Mouse (Mus musculus): ENCODE results near the gene Chfr. TPM values are rescaled to one million over a fixed set of nuclear protein-coding genes. Genes with fewer than 3 reads are reported as not detected.
A peak's percentile ranks its signal among the peaks of the same experiment; 100 is the strongest.

Gene Chfr
- total RNA-seq (2014; rRNA removed) = 60.1 and 69.1 TPM in 2 replicates
- 45.9 and 53.8 TPM in 2 replicates for polyA plus RNA-seq (2015; fragmentation: Nextera tagmentation; extraction: Ambion mirVana)

DNA sequence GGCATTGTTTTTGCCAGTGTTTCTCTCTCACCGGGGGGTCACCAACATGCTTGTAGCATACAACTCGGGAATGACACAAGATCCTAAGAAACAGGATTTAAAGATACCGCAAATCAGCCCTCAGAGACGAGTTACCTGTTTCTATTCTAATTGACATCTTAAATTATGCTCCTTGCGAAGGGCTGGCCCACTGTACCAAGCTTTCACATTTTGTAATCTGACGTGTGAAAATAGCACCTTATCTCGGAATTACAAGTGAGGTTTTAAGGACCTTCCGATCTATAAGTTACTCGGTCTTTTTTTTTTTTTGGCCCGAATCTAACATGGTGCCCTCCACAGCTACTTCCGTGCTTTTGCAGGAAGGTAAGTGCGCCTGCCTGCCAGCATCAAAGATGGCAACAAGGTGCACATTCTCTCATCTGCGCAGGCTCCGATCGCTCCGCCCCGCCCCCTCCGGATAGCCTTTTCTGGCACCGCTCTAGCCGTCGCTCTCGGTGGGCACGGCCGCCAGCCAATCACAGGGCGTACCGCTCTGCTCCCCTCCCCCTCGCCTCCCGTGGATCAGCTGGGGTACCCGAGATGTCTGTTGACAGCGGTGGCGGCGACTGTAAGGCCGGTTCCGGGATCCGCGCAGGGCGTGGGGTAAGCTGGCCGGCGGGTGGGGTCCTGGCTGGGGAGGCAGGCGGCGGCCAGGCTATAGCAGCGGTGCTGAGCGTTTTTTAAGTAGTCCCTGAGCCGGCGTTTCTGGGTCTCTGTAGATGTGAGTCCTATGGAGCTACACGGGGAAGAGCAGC lies at the start of gene Chfr:
Chfr (plus strand) TSS at position 550 of the 794 bp plus-strand sequence.
- 4% methylated on average over 46 of the region's 46 CpGs for WGBS
- peak within 1 kb of the TSS; percentile 83 for H3K27ac ChIP-seq (ENCODE audit: low read depth, low read length)
- H3K4me3 ChIP-seq (ENCODE audit: low read depth, low read length) = peak within 1 kb of the TSS; percentile 75
- peak; percentile 26; the same call in 1 of the 2 replicates for TF ChIP-seq CTCF (IDR thresholded peaks at IDR 0.05; ENCODE audit: low read depth)
- peaks cover 4% of the 10 kb centered on the region; the same call in 1 of the 2 replicates for H3K4me1 ChIP-seq (ENCODE audit: insufficient read depth)
- DNase-seq (peak; percentile 99), ATAC-seq (peak; percentile 99)
- H3K27me3 ChIP-seq (ENCODE audit: insufficient read depth, low read length) = no peaks in the 10 kb centered on the region
- no peaks in the 10 kb centered on the region for H3K9me3 ChIP-seq (ENCODE audit: low read length)
- H3K36me3 ChIP-seq (ENCODE audit: insufficient read depth) = peaks cover 11% of the 10 kb centered on the region
- peak within 1 kb of the TSS; percentile 80 for H3K9ac ChIP-seq
- peak within 1 kb of the TSS; percentile 80 for H3K4me2 ChIP-seq (ENCODE audit: low read depth)

DNA sequence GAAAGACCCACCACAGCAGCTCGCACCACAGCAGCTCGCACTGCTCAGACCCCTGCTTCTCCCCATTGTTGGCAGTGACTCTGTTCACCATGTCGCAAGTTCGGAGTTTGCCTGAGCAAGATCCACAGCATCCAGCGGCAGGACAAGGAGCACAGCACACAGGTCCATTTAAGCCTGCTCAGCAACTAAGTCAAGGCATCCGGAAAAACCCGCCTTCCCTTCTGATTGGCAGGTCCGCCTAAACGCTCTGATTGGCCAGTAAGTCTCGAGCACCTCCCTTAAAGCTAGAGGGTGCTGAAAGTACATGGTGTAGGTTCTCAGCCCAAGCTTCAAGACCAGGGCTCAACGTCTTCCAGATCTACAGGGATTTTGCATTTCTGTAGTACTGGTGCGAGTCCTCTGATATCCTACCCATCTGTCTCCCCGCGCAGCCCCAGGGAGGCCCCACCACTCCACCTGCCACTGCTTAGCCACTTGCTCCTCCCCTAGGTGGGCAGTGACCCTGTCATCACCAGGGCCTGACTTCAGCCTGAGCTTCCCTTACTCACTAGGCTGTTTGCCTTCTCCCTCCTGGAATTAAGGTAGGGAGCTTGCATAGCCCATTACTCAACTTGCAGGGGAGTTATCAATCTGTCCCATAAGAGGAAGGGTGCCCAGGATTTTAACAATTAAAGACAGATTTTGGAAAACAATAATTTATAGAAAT lies 49.3 kb upstream of the Chfr start:
- H3K9me3 ChIP-seq (ENCODE audit: low read length) = no peaks in the 10 kb centered on the region
- H3K36me3 ChIP-seq (ENCODE audit: insufficient read depth) = no peaks in the 10 kb centered on the region
- 45% methylated on average over 14 of the region's 14 CpGs for WGBS
- no peak for TF ChIP-seq CTCF (IDR thresholded peaks at IDR 0.05; ENCODE audit: low read depth)
- no peak overlapping the region for H3K9ac ChIP-seq
- DNase-seq (no peak), ATAC-seq (no peak)
- H3K4me2 ChIP-seq (ENCODE audit: low read depth) = no peak overlapping the region
- H3K4me1 ChIP-seq (ENCODE audit: insufficient read depth) = no peaks in the 10 kb centered on the region
- no peak overlapping the region for H3K4me3 ChIP-seq (ENCODE audit: low read depth, low read length)
- no peak overlapping the region for H3K27ac ChIP-seq (ENCODE audit: low read depth, low read length)
- H3K27me3 ChIP-seq (ENCODE audit: insufficient read depth, low read length) = no peaks in the 10 kb centered on the region

DNA sequence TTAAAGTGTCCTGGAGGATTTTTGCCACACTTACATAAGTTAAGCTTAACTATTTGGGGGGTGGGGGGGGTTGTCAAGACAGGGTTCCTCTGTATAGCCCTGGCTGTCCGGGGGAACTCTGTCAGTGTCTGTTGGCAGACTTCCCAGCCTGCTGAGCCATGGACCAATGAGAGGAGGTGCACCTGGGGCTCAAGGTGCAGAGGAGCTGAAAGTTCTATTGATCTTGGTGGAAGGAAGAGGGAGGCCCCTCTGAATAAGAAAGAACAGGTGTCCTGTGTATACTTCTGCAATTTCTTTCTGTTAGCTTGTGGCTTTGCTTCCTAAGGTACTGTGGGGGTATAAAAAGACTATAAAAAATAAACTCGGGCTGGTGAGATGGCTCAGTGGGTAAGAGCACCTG lies 44.1 kb upstream of the Chfr start:
- no peak for TF ChIP-seq CTCF (IDR thresholded peaks at IDR 0.05; ENCODE audit: low read depth)
- Histone ChIP-seq H3K36me3 (ENCODE audit: insufficient read depth) (no peaks in the 10 kb centered on the region), H3K4me1 (ENCODE audit: insufficient read depth) (0 out of 2 replicates have a peak, but pooled peaks cover 4% of the 10 kb centered on the region), H3K4me3 (ENCODE audit: low read depth, low read length) (no peak overlapping the region), H3K9me3 (ENCODE audit: low read length) (no peaks in the 10 kb centered on the region), H3K4me2 (ENCODE audit: low read depth) (no peak overlapping the region), H3K27me3 (ENCODE audit: insufficient read depth, low read length) (no peaks in the 10 kb centered on the region), H3K27ac (ENCODE audit: low read depth, low read length) (no peak overlapping the region), H3K9ac (no peak overlapping the region)
- WGBS = 62% methylated on average over 2 of the region's 2 CpGs
- ATAC-seq (no peak), DNase-seq (no peak)

DNA sequence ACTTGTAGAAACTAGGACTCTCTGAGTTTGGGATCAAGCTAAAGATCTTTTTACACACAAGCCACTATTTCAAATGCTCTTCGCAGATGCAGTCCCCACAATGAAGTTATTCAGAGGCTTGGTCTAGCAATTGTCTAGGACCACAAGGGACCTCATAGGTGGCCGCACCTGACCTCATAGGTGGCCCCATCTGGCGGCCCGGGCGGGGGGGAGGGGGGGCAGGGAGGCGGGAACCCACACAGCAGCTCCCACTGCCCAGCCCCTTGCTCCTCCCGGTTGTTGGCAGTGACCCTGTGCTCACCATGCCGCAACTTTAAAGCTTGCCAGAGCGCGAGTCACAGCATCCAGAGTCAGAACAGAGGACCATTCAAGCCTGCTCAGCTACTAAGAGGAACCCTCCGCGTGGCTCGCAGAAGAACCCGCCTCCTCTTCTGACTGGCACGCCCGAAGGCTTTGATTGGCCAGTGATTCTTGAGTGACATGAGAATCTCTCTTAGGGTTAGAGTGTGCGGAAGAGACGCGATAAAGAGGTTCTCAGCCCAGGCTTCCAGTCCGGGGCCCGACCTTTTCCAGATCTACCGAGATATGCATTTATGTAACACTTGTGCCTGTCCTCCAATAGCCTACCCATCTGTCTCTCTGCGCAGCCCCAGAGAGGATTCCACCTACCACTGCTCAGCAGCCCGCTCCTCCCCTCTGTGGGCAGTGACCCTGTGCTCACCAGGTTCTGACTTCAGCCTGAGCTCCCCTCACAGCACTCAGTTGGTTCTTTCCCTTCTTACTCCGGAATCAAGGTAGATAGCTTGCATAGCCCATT lies 41.4 kb upstream of the Chfr start, which contains the start of gene Gm35315:
Gm35315 (minus strand) TSS at position 391 of the 817 bp plus-strand sequence.
- TF ChIP-seq CTCF (IDR thresholded peaks at IDR 0.05; ENCODE audit: low read depth) = no peak
- Histone ChIP-seq H3K9ac (peak within 1 kb of the TSS; percentile 54), H3K27ac (ENCODE audit: low read depth, low read length) (peak within 1 kb of the TSS; percentile 22; the same call in 1 of the 2 replicates), H3K9me3 (ENCODE audit: low read length) (no peaks in the 10 kb centered on the region), H3K4me2 (ENCODE audit: low read depth) (peak within 1 kb of the TSS; percentile 90), H3K4me1 (ENCODE audit: insufficient read depth) (0 out of 2 replicates have a peak, but pooled peaks cover 4% of the 10 kb centered on the region), H3K4me3 (ENCODE audit: low read depth, low read length) (peak within 1 kb of the TSS; percentile 52), H3K36me3 (ENCODE audit: insufficient read depth) (no peaks in the 10 kb centered on the region), H3K27me3 (ENCODE audit: insufficient read depth, low read length) (no peaks in the 10 kb centered on the region)
- DNase-seq = peak; percentile 90
- ATAC-seq = peak; percentile 97
- WGBS = under 1% methylated on average over 25 of the region's 25 CpGs

DNA sequence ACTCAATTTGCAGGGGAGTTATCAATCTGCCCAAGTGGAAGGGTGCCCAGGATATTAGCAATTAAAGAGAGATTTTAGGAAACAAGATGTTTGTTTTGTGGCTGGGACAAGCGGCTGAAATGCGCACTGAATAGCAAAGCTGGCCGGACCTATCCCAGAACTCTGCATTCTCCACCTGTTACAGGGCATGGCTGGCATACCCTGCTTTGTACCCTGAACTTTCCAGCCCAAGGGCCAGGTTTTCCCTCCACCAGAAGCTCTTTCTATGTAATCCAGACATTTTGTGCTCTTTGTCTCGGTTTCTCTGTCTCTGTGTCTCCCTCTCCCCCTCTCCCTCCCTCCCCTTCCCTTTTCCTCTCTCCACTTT lies 40.8 kb upstream of the Chfr start:
- no peaks in the 10 kb centered on the region for H3K36me3 ChIP-seq (ENCODE audit: insufficient read depth)
- H3K4me3 ChIP-seq (ENCODE audit: low read depth, low read length) = peak overlapping the region; percentile 52
- H3K9me3 ChIP-seq (ENCODE audit: low read length) = no peaks in the 10 kb centered on the region
- no peaks in the 10 kb centered on the region for H3K27me3 ChIP-seq (ENCODE audit: insufficient read depth, low read length)
- TF ChIP-seq CTCF (IDR thresholded peaks at IDR 0.05; ENCODE audit: low read depth) = no peak
- peak overlapping the region; percentile 90 for H3K4me2 ChIP-seq (ENCODE audit: low read depth)
- H3K4me1 ChIP-seq (ENCODE audit: insufficient read depth) = 0 out of 2 replicates have a peak, but pooled peaks cover 4% of the 10 kb centered on the region
- 2% methylated on average over 4 of the region's 4 CpGs for WGBS
- DNase-seq (no peak), ATAC-seq (no peak; the same call in 1 of the 2 replicates)
- H3K27ac ChIP-seq (ENCODE audit: low read depth, low read length) = 0 out of 2 replicates have a peak overlapping the region, but pooled peaks have one; percentile 21
- peak overlapping the region; percentile 54 for H3K9ac ChIP-seq

DNA sequence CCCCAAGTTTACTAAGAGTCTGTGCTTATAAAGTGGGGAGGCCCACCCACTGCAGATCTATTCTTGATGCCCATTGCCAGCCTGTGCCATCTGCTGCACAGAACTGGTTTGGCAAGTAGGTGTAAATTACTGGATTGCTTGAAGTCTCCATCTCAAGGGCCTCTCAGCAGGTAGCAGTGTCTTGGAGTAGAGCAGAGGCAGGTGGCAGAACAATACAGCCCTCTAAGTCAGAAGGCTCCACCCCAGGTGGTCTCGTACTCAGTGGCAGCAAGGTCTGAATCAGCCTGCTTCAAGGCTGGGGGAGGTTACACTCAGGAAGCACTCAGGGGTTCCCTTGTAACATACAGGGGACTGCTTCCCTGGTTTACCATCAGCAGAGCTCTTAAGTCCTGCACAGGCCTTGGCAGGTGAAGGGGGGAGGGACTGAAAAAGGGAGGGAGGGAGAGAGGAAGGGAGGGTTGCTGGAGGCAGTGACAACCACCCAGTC lies 36.6 kb upstream of the Chfr start:
- no peak for DNase-seq
- H3K9me3 ChIP-seq (ENCODE audit: low read length) = no peaks in the 10 kb centered on the region
- H3K4me1 ChIP-seq (ENCODE audit: insufficient read depth) = peaks cover 10% of the 10 kb centered on the region
- no peak for ATAC-seq
- no peak overlapping the region for H3K27ac ChIP-seq (ENCODE audit: low read depth, low read length)
- no peak for TF ChIP-seq CTCF (IDR thresholded peaks at IDR 0.05; ENCODE audit: low read depth)
- peaks cover 17% of the 10 kb centered on the region for H3K36me3 ChIP-seq (ENCODE audit: insufficient read depth)
- H3K4me3 ChIP-seq (ENCODE audit: low read depth, low read length) = no peak overlapping the region
- no peak overlapping the region for H3K9ac ChIP-seq
- 21% methylated on average over 1 of the region's 1 CpGs for WGBS
- H3K27me3 ChIP-seq (ENCODE audit: insufficient read depth, low read length) = no peaks in the 10 kb centered on the region
- no peak overlapping the region for H3K4me2 ChIP-seq (ENCODE audit: low read depth)

Data from forebrain, postnatal 0 days (tissue).